In the genomic region with DNA sequence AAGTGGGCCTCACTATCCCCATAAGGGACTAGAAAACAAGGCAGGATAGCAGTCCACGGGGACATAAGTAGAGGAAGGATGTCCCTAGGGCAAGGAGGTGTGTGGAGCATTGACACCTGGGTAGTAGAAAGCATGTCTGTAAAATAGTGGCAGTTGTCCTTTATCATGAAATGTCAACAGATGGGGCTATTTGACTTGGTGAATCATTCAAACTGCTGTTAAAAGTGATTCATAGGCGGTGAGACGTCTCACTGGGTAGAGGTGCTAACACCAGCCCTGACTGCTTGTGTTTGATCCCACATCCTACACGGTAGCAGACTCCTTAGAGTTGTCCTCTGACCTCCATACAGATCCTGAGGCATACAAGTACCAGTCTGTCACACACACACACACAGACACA, we compare ENCODE assay signal across 25 mouse cellular contexts.
DNase-seq lines count a peak whose midpoint lies in the region; ATAC-seq and TF ChIP-seq lines count a peak whose summit lies in the region.
"Had no signal": no experiment of that assay in that cellular context is flagged by ENCODE, and none has a peak within 500 bp of the region (broad histone marks: within the 10 kb centered on the region; RNA-seq: fewer than 3 reads in every experiment).

No protein-coding gene starts in this region.

- no peak for TF ChIP-seq POLR2A in CH12.LX (IDR thresholded peaks at IDR 0.05; ENCODE audit: low read depth, low read length)

- POLR2A ChIA-PET in Patski (lab: Charles Lee), result no interaction called here

- H3K4me3 ChIP-seq in CH12.LX (replicated peaks in 1 of 3; ENCODE audit: low read depth in 2 of 3, low read length in 2 of 3, poor library complexity in 1 of 3), result no peak overlapping the region
- H3K4me3 ChIP-seq in stomach, postnatal 0 days (ENCODE audit: low read depth, low read length), result no peak overlapping the region
- H3K4me3 ChIP-seq in forebrain, embryonic 15.5 days, result no peak overlapping the region
- H3K4me3 ChIP-seq in gastrocnemius, adult 2 months, result no peak overlapping the region
- H3K4me3 ChIP-seq: embryonic facial prominence, embryonic 13.5 days; erythroblast, embryonic 14.5 days; forebrain, embryonic 13.5 days; heart, embryonic 13.5 days; intestine, embryonic 15.5 days had no signal

- dilution Hi-C loops in CH12.LX (cut with MboI; ENCODE audit: extremely low pct_ligation_motif_present, extremely low pct_unique_long_range_greater_than_20kb, low sequenced_read_pairs), result no loop called here

- TF ChIP-seq EP300 in CH12.LX (IDR thresholded peaks at IDR 0.05; ENCODE audit: low read length), result no peak
- no peak for TF ChIP-seq EP300 in stomach, postnatal 0 days (optimal IDR thresholded peaks at IDR 0.05)

- peak; percentile 47 for TF ChIP-seq RAD21 in CH12.LX (IDR thresholded peaks at IDR 0.05; ENCODE audit: low read depth, low read length)

- H3K4me2 ChIP-seq in CH12.LX (ENCODE audit: insufficient read depth, low read depth, poor library complexity, severe bottlenecking), result no peak overlapping the region
- H3K4me2 ChIP-seq in stomach, postnatal 0 days (replicated peaks; ENCODE audit: low read depth), result no peak overlapping the region
- no peak overlapping the region for H3K4me2 ChIP-seq in forebrain, embryonic 15.5 days (replicated peaks)
- H3K4me2 ChIP-seq: embryonic facial prominence, embryonic 13.5 days; forebrain, embryonic 13.5 days; heart, embryonic 13.5 days; hindbrain, embryonic 14.5 days; intestine, embryonic 15.5 days had no signal

- no peak overlapping the region for H3K9ac ChIP-seq in CH12.LX (ENCODE audit: insufficient read depth, low read depth)
- H3K9ac ChIP-seq in stomach, postnatal 0 days (ENCODE audit: low read length), result no peak overlapping the region
- no peak overlapping the region for H3K9ac ChIP-seq in forebrain, embryonic 15.5 days (replicated peaks)
- H3K9ac ChIP-seq: embryonic facial prominence, embryonic 13.5 days; forebrain, embryonic 13.5 days; forebrain, postnatal 0 days; heart, embryonic 13.5 days; hindbrain, embryonic 14.5 days; intestine, embryonic 15.5 days had no signal

- H3K4me1 ChIP-seq in CH12.LX (ENCODE audit: control insufficient read depth in 1 of 2, insufficient read depth in 2 of 2), result peaks cover 0 to 6% of the 10 kb centered on the region in 2 experiments; a peak in 1 of 4 replicates
- H3K4me1 ChIP-seq in stomach, postnatal 0 days (replicated peaks; ENCODE audit: control insufficient read depth, insufficient read depth), result no peaks in the 10 kb centered on the region
- no peaks in the 10 kb centered on the region for H3K4me1 ChIP-seq in forebrain, embryonic 15.5 days
- H3K4me1 ChIP-seq: intestine, embryonic 15.5 days had no signal

- 46% methylated on average over 4 of the region's 4 CpGs for WGBS in stomach, postnatal 0 days
- 62% methylated on average over 4 of the region's 4 CpGs for WGBS in forebrain, embryonic 15.5 days

- no peaks in the 10 kb centered on the region for H3K9me3 ChIP-seq in CH12.LX (replicated peaks; ENCODE audit: low read length)
- no peaks in the 10 kb centered on the region for H3K9me3 ChIP-seq in stomach, postnatal 0 days (ENCODE audit: control insufficient read depth, low read length)
- H3K9me3 ChIP-seq in forebrain, embryonic 15.5 days, result no peaks in the 10 kb centered on the region
- H3K9me3 ChIP-seq: embryonic facial prominence, embryonic 13.5 days; forebrain, embryonic 13.5 days; heart, embryonic 13.5 days; intestine, embryonic 15.5 days had no signal

- intact Hi-C loops in gastrocnemius, adult 2 months (cut with DNase I), result no loop called here

- TF ChIP-seq CTCF in CH12.LX (conservative IDR thresholded peaks at IDR 0.05 in 1 of 2, IDR thresholded peaks at IDR 0.05 in 1 of 2; ENCODE audit: low read depth in 2 of 2, low read length in 2 of 2) (peak in 1 of 2 experiments; percentile 49; a peak in 2 of 4 replicates), Patski (IDR thresholded peaks at IDR 0.05) (peak; percentile 47)
- 0 out of 2 replicates have a peak, but pooled peaks have one; percentile 11 for TF ChIP-seq CTCF in stomach, postnatal 0 days (IDR thresholded peaks at IDR 0.05; ENCODE audit: low read depth)
- TF ChIP-seq CTCF in gastrocnemius, adult 2 months (IDR thresholded peaks at IDR 0.05), result no peak

- DNase-seq in 416B (ENCODE audit: low read depth), result peak; percentile 70
- no peak for DNase-seq in CH12.LX (ENCODE audit: extremely low read depth)
- DNase-seq in Patski (ENCODE audit: low read depth, low spot score), result peak; percentile 9
- no peak for DNase-seq in stomach, postnatal 0 days (ENCODE audit: low spot score)
- no peak for DNase-seq in gastrocnemius, adult 2 months
- no peak for DNase-seq in right cerebral cortex, adult 2 months (ENCODE audit: low spot score in 2 of 2)
- DNase-seq: adrenal gland, postnatal 14 days; cerebellum, adult 11 months; cerebellum, adult 2 months; cerebellum, adult 9-11 months; cerebellum, postnatal 25 days; forebrain, postnatal 0 days; gastrocnemius, postnatal 25 days; heart, adult 18-20 months; heart, postnatal 14 days; heart, postnatal 4 days; kidney, adult 2 months had no signal

- H3K27ac ChIP-seq in CH12.LX (ENCODE audit: insufficient read depth, low read depth), result no peak overlapping the region
- H3K27ac ChIP-seq in stomach, postnatal 0 days (replicated peaks), result no peak overlapping the region
- H3K27ac ChIP-seq in forebrain, embryonic 15.5 days (replicated peaks), result no peak overlapping the region
- no peak overlapping the region for H3K27ac ChIP-seq in gastrocnemius, adult 2 months
- H3K27ac ChIP-seq: embryonic facial prominence, embryonic 13.5 days; forebrain, embryonic 13.5 days; heart, embryonic 13.5 days; hindbrain, embryonic 14.5 days; intestine, embryonic 15.5 days had no signal

- no peaks in the 10 kb centered on the region for H3K36me3 ChIP-seq in CH12.LX (replicated peaks in 1 of 2; ENCODE audit: control insufficient read depth in 1 of 2, insufficient read depth in 1 of 2, low read length in 1 of 2)
- no peaks in the 10 kb centered on the region for H3K36me3 ChIP-seq in stomach, postnatal 0 days (ENCODE audit: control insufficient read depth, insufficient read depth, low read length)
- no peaks in the 10 kb centered on the region for H3K36me3 ChIP-seq in forebrain, embryonic 15.5 days
- H3K36me3 ChIP-seq: embryonic facial prominence, embryonic 13.5 days; heart, embryonic 13.5 days; intestine, embryonic 15.5 days had no signal

- CTCF ChIA-PET in Patski (lab: Charles Lee), result no interaction called here

- H3K79me2 ChIP-seq in CH12.LX (replicated peaks; ENCODE audit: control insufficient read depth, extremely low read depth, insufficient read depth, poor library complexity, severe bottlenecking), result no peaks in the 10 kb centered on the region

- ATAC-seq in Patski, result no peak
- no peak for ATAC-seq in stomach, postnatal 0 days (ENCODE audit: low FRiP score, low TSS enrichment)
- ATAC-seq in forebrain, embryonic 15.5 days (replicated peaks), result no peak
- ATAC-seq: CD4-positive, CD25-positive, alpha-beta regulatory T cell, adult 4 months; forebrain, embryonic 13.5 days; forebrain, postnatal 0 days; intestine, embryonic 15.5 days had no signal

- no peaks in the 10 kb centered on the region for H3K27me3 ChIP-seq in CH12.LX (replicated peaks)
- peaks cover 19% of the 10 kb centered on the region for H3K27me3 ChIP-seq in Patski
- no peaks in the 10 kb centered on the region for H3K27me3 ChIP-seq in stomach, postnatal 0 days (ENCODE audit: control insufficient read depth, insufficient read depth, low read length)
- no peaks in the 10 kb centered on the region for H3K27me3 ChIP-seq in forebrain, embryonic 15.5 days
- H3K27me3 ChIP-seq: embryonic facial prominence, embryonic 13.5 days; heart, embryonic 13.5 days; intestine, embryonic 15.5 days had no signal

- in situ Hi-C loops in CH12.LX (cut with MboI; ENCODE audit: low pct_ligation_motif_present, low pct_unique_long_range_greater_than_20kb, low sequenced_read_pairs), result loop anchor here (5.0 kb wide), 1 partner anchor 36 kb away; no protein-coding TSS in a partner anchor
- in situ Hi-C loops in Patski (cut with MboI; ENCODE audit: low pct_unique_long_range_greater_than_20kb), result no loop called here

TF ChIP-seq in CH12.LX, 34 proteins besides CTCF, POLR2A, EP300 and RAD21:
- TF ChIP-seq TCF12 (IDR thresholded peaks at IDR 0.05; ENCODE audit: low read depth, low read length) (no peak), SMC3 (IDR thresholded peaks at IDR 0.05; ENCODE audit: low read depth, low read length) (peak; percentile 32)
TF ChIP-seq in CH12.LX: peak in this region for 1.

Comparison
In these comparisons a context has a peak if more than half of its experiments do, and no peak if none do; other contexts are left out.
1. DNase-seq: peak in 416B (single experiment) and Patski (single experiment); none in CH12.LX (single experiment), stomach, postnatal 0 days (single experiment), gastrocnemius, adult 2 months (single experiment) and right cerebral cortex, adult 2 months (0 of 2).